Mouse (Mus musculus) hindbrain, embryonic 10.5 days (tissue): Measurements from ENCODE around the gene Atp6ap1l. TPM values are rescaled to one million over a fixed set of nuclear protein-coding genes. Genes with fewer than 3 reads are reported as not detected.

Experiments used
- DNase-seq: peaks from one replicate; pipeline ENCODE4 v3.0.0-alpha.2; 2017; ENCODE audit warnings: low spot score
- H3K27ac ChIP-seq: fragments of 300-500 bp; sonication (generic); 2 replicates; pipeline ENCODE4 v1.5.1; 2016; ENCODE audit warnings: mild to moderate bottlenecking, moderate library complexity
- H3K27me3 ChIP-seq: fragments of 300-500 bp; sonication (generic); 2 replicates; pipeline ENCODE4 v1.6.1; 2016; ENCODE audit warnings: mild to moderate bottlenecking; ENCODE audit not compliant: poor library complexity, insufficient read depth, severe bottlenecking
- H3K36me3 ChIP-seq: fragments of 300-500 bp; sonication (generic); 2 replicates; pipeline ENCODE4 v1.6.1; 2016; ENCODE audit warnings: mild to moderate bottlenecking, moderate library complexity
- H3K4me1 ChIP-seq: fragments of 300-500 bp; sonication (generic); replicated peaks from 2 replicates; pipeline ENCODE4 v1.6.1; 2016; ENCODE audit warnings: mild to moderate bottlenecking
- H3K4me3 ChIP-seq: fragments of 300-500 bp; sonication (generic); 2 replicates; pipeline ENCODE4 v1.5.1; 2016; ENCODE audit warnings: mild to moderate bottlenecking, moderate library complexity
- H3K9me3 ChIP-seq: fragments of 300-500 bp; sonication (generic); 2 replicates; pipeline ENCODE4 v1.6.1; 2016; ENCODE audit warnings: mild to moderate bottlenecking, moderate library complexity
- WGBS: fragments of 180-500 bp; shearing (Covaris S2); methylation state at CpG from one replicate; pipeline ENCODE4 v1.1.7; 2016; 5-methylcytosine and 5-hydroxymethylcytosine counted together
- polyA plus RNA-seq: library from polyadenylated mRNA; unstranded; fragments of >200 nt; fragmentation: Nextera tagmentation; extraction: Ambion mirVana; gene quantifications from 2 replicates; pipeline ENCODE4 v1.2.1, GENCODE M21; 2016

Atp6ap1l gene
- polyA plus RNA-seq, 1 experiment from 2014 or later, result 0.39 TPM

GRCm38 (mm10) chr13:90869157-90869556 lies 36.0 kb downstream of the Atp6ap1l start:
- Histone ChIP-seq H3K27me3 (no peaks in the 10 kb centered on the region), H3K9me3 (no peaks in the 10 kb centered on the region), H3K36me3 (no peaks in the 10 kb centered on the region), H3K4me3 (no peak overlapping the region), H3K4me1 (0 out of 2 replicates have a peak, but pooled peaks cover 4% of the 10 kb centered on the region), H3K27ac (no peak overlapping the region)
- 34% methylated on average over 4 of the region's 4 CpGs for WGBS
- no peak for DNase-seq

- Histone ChIP-seq H3K4me1 (no peaks in the 10 kb centered on the region), H3K36me3 (no peaks in the 10 kb centered on the region), H3K4me3 (no peak overlapping the region), H3K27me3 (no peaks in the 10 kb centered on the region), H3K9me3 (no peaks in the 10 kb centered on the region), H3K27ac (no peak overlapping the region)
- DNase-seq, result no peak
- WGBS, result 87% methylated on average over 3 of the region's 3 CpGs
Measured at GRCm38 (mm10) chr13:90862138-90862537, 43.0 kb downstream of the Atp6ap1l start.

- no peak overlapping the region for H3K27ac ChIP-seq
- H3K36me3 ChIP-seq, result no peaks in the 10 kb centered on the region
- H3K4me1 ChIP-seq, result no peaks in the 10 kb centered on the region
- no peaks in the 10 kb centered on the region for H3K9me3 ChIP-seq
- no peak overlapping the region for H3K4me3 ChIP-seq
- DNase-seq, result no peak
- no peaks in the 10 kb centered on the region for H3K27me3 ChIP-seq
- WGBS, result 74% methylated on average over 2 of the region's 2 CpGs
Measured at GRCm38 (mm10) chr13:90860888-90861431, 44.2 kb downstream of the Atp6ap1l start.

- H3K27me3 ChIP-seq, result no peaks in the 10 kb centered on the region
- no peaks in the 10 kb centered on the region for H3K9me3 ChIP-seq
- no peaks in the 10 kb centered on the region for H3K4me1 ChIP-seq
- DNase-seq, result no peak
- 80% methylated on average over 5 of the region's 5 CpGs for WGBS
- no peaks in the 10 kb centered on the region for H3K36me3 ChIP-seq
- no peak overlapping the region for H3K27ac ChIP-seq
- H3K4me3 ChIP-seq, result no peak overlapping the region
Measured at GRCm38 (mm10) chr13:90852727-90853630, 52.2 kb downstream of the Atp6ap1l start.

- Histone ChIP-seq H3K27ac (no peak overlapping the region), H3K36me3 (no peaks in the 10 kb centered on the region), H3K4me3 (no peak overlapping the region), H3K4me1 (no peaks in the 10 kb centered on the region), H3K9me3 (no peaks in the 10 kb centered on the region), H3K27me3 (no peaks in the 10 kb centered on the region)
- DNase-seq, result no peak
- 78% methylated on average over 4 of the region's 4 CpGs for WGBS
Measured at GRCm38 (mm10) chr13:90851795-90852194, 53.4 kb downstream of the Atp6ap1l start.

- Histone ChIP-seq H3K36me3 (no peaks in the 10 kb centered on the region), H3K27me3 (no peaks in the 10 kb centered on the region), H3K27ac (no peak overlapping the region), H3K9me3 (no peaks in the 10 kb centered on the region), H3K4me3 (no peak overlapping the region), H3K4me1 (no peaks in the 10 kb centered on the region)
- no peak for DNase-seq
Measured at GRCm38 (mm10) chr13:90844191-90844590, 61.0 kb downstream of the Atp6ap1l start.

- Histone ChIP-seq H3K27ac (no peak overlapping the region), H3K27me3 (no peaks in the 10 kb centered on the region), H3K9me3 (no peaks in the 10 kb centered on the region), H3K36me3 (no peaks in the 10 kb centered on the region), H3K4me1 (no peaks in the 10 kb centered on the region), H3K4me3 (no peak overlapping the region)
- 96% methylated on average over 3 of the region's 3 CpGs for whole genome bisulfite sequencing
- DNase-seq, result no peak
Measured at GRCm38 (mm10) chr13:90843412-90843811, 61.7 kb downstream of the Atp6ap1l start.

- Histone ChIP-seq H3K9me3 (no peaks in the 10 kb centered on the region), H3K4me3 (no peak overlapping the region), H3K4me1 (no peaks in the 10 kb centered on the region), H3K27me3 (no peaks in the 10 kb centered on the region), H3K36me3 (no peaks in the 10 kb centered on the region), H3K27ac (no peak overlapping the region)
- DNase-seq, result no peak
- 48% methylated on average over 5 of the region's 5 CpGs for WGBS
Measured at GRCm38 (mm10) chr13:90841213-90841553, 64.0 kb downstream of the Atp6ap1l start.

- H3K4me1 ChIP-seq, result no peaks in the 10 kb centered on the region
- no peaks in the 10 kb centered on the region for H3K36me3 ChIP-seq
- H3K9me3 ChIP-seq, result no peaks in the 10 kb centered on the region
- no peaks in the 10 kb centered on the region for H3K27me3 ChIP-seq
- WGBS, result 49% methylated on average over 15 of the region's 15 CpGs
- peak overlapping the region; percentile 40; the same call in 1 of the 2 replicates for H3K27ac ChIP-seq
- H3K4me3 ChIP-seq, result no peak overlapping the region
- DNase-seq, result peak; percentile 23
Measured at GRCm38 (mm10) chr13:90840530-90841212, 64.5 kb downstream of the Atp6ap1l start.

GRCm38 (mm10) chr13:90833641-90834207 lies 71.4 kb downstream of the Atp6ap1l start:
- no peak overlapping the region for H3K4me3 ChIP-seq
- WGBS, result 81% methylated on average over 7 of the region's 7 CpGs
- H3K9me3 ChIP-seq, result no peaks in the 10 kb centered on the region
- H3K36me3 ChIP-seq, result no peaks in the 10 kb centered on the region
- no peak overlapping the region for H3K27ac ChIP-seq
- no peaks in the 10 kb centered on the region for H3K4me1 ChIP-seq
- no peak for DNase-seq
- no peaks in the 10 kb centered on the region for H3K27me3 ChIP-seq
